Mouse (Mus musculus) embryonic facial prominence, embryonic 15.5 days (tissue): ENCODE measurements around the gene Rhbdd1. TPM values are rescaled to one million over a fixed set of nuclear protein-coding genes. Genes with fewer than 3 reads are reported as not detected.

ENCODE experiments used
- ATAC-seq: fragments of 200-750 bp; cut with Nextera tagmentation; 2 replicates; pipeline ENCODE4 v1.8.0; 2017; ENCODE audit warnings: low read depth, moderate TSS enrichment; ENCODE audit not compliant: insufficient number of reproducible peaks, low FRiP score, low TSS enrichment
- H3K27ac ChIP-seq: fragments of 300-500 bp; sonication (generic); replicated peaks from 2 replicates; pipeline ENCODE4 v1.5.1; 2015; ENCODE audit warnings: mild to moderate bottlenecking, inconsistent platforms
- H3K27me3 ChIP-seq: fragments of 300-500 bp; sonication (generic); 2 replicates; pipeline ENCODE4 v1.6.1; 2015; ENCODE audit warnings: inconsistent platforms
- H3K36me3 ChIP-seq: fragments of 300-500 bp; sonication (generic); 2 replicates; pipeline ENCODE4 v1.6.1; 2015; ENCODE audit warnings: mild to moderate bottlenecking, inconsistent platforms
- H3K4me1 ChIP-seq: fragments of 300-500 bp; sonication (generic); 2 replicates; pipeline ENCODE4 v1.6.1; 2015; ENCODE audit warnings: inconsistent platforms
- H3K4me2 ChIP-seq: fragments of 300-500 bp; sonication (generic); replicated peaks from 2 replicates; pipeline ENCODE4 v1.6.1; 2015; ENCODE audit warnings: mild to moderate bottlenecking, inconsistent platforms
- H3K4me3 ChIP-seq: fragments of 300-500 bp; sonication (generic); replicated peaks from 2 replicates; pipeline ENCODE4 v1.5.1; 2015; ENCODE audit warnings: mild to moderate bottlenecking, inconsistent platforms
- H3K9ac ChIP-seq: fragments of 300-500 bp; sonication (generic); 2 replicates; pipeline ENCODE4 v1.6.1; 2015; ENCODE audit warnings: inconsistent platforms
- H3K9me3 ChIP-seq: fragments of 300-500 bp; sonication (generic); replicated peaks from 2 replicates; pipeline ENCODE4 v1.6.1; 2016; ENCODE audit warnings: inconsistent platforms
- WGBS: fragments of 180-500 bp; shearing (Covaris S2); methylation state at CpG from one replicate; pipeline ENCODE4 v1.1.7; 2015; 5-methylcytosine and 5-hydroxymethylcytosine counted together
- polyA plus RNA-seq: library from polyadenylated mRNA; unstranded; fragments of >200 nt; fragmentation: Nextera tagmentation; extraction: Ambion mirVana; gene quantifications from 2 replicates; pipeline ENCODE4 v1.2.1, GENCODE M21; 2015

Rhbdd1 gene
- polyA plus RNA-seq, result 9.1 and 10.3 TPM in 2 replicates

- Histone ChIP-seq H3K27me3 (no peaks in the 10 kb centered on the region), H3K27ac (peak within 1 kb of the TSS; percentile 97), H3K9me3 (no peaks in the 10 kb centered on the region), H3K4me2 (peak within 1 kb of the TSS; percentile 66), H3K4me1 (peaks cover 4% of the 10 kb centered on the region; the same call in 1 of the 2 replicates), H3K4me3 (peak within 1 kb of the TSS; percentile 91), H3K9ac (peak within 1 kb of the TSS; percentile 92), H3K36me3 (no peaks in the 10 kb centered on the region)
- ATAC-seq, result peak; percentile 97
- WGBS, result 4% methylated on average over 47 of the region's 47 CpGs
These were observed at the start of gene Rhbdd1 for GRCm38 (mm10) chr1:82316111-82316745. Rhbdd1 (plus strand) TSS chr1:82316452.

GRCm38 (mm10) chr1:82267547-82267946, 48.7 kb upstream of the Rhbdd1 start:
- Histone ChIP-seq H3K4me2 (no peak overlapping the region), H3K27ac (no peak overlapping the region), H3K9ac (no peak overlapping the region), H3K4me1 (0 out of 2 replicates have a peak, but pooled peaks cover under 1% of the 10 kb centered on the region), H3K36me3 (0 out of 2 replicates have a peak, but pooled peaks cover 3% of the 10 kb centered on the region), H3K27me3 (no peaks in the 10 kb centered on the region), H3K9me3 (no peaks in the 10 kb centered on the region), H3K4me3 (no peak overlapping the region)
- no peak for ATAC-seq
- WGBS, result 50% methylated on average over 4 of the region's 4 CpGs

GRCm38 (mm10) chr1:82272231-82272630, 44.0 kb upstream of the Rhbdd1 start:
- ATAC-seq, result no peak
- peaks cover 7% of the 10 kb centered on the region; the same call in 1 of the 2 replicates for H3K36me3 ChIP-seq
- peaks cover 13% of the 10 kb centered on the region; the same call in 1 of the 2 replicates for H3K4me1 ChIP-seq
- no peaks in the 10 kb centered on the region for H3K9me3 ChIP-seq
- H3K9ac ChIP-seq, result no peak overlapping the region
- H3K27ac ChIP-seq, result no peak overlapping the region
- H3K4me2 ChIP-seq, result no peak overlapping the region
- no peak overlapping the region for H3K4me3 ChIP-seq
- no peaks in the 10 kb centered on the region for H3K27me3 ChIP-seq
- 68% methylated on average over 5 of the region's 5 CpGs for WGBS

GRCm38 (mm10) chr1:82273529-82273928, 42.7 kb upstream of the Rhbdd1 start:
- H3K4me2 ChIP-seq, result no peak overlapping the region
- H3K9ac ChIP-seq, result no peak overlapping the region
- no peak overlapping the region for H3K27ac ChIP-seq
- no peak overlapping the region for H3K4me3 ChIP-seq
- ATAC-seq, result no peak
- peaks cover 13% of the 10 kb centered on the region; the same call in 1 of the 2 replicates for H3K4me1 ChIP-seq
- H3K27me3 ChIP-seq, result no peaks in the 10 kb centered on the region
- H3K9me3 ChIP-seq, result no peaks in the 10 kb centered on the region
- peaks cover 17% of the 10 kb centered on the region for H3K36me3 ChIP-seq
- 37% methylated on average over 6 of the region's 6 CpGs for WGBS

GRCm38 (mm10) chr1:82274361-82274760, 41.9 kb upstream of the Rhbdd1 start:
- H3K36me3 ChIP-seq, result peaks cover 18% of the 10 kb centered on the region
- no peak for ATAC-seq
- peaks cover 13% of the 10 kb centered on the region; the same call in 1 of the 2 replicates for H3K4me1 ChIP-seq
- H3K9me3 ChIP-seq, result no peaks in the 10 kb centered on the region
- H3K4me3 ChIP-seq, result no peak overlapping the region
- no peak overlapping the region for H3K9ac ChIP-seq
- 35% methylated on average over 1 of the region's 1 CpGs for WGBS
- H3K27me3 ChIP-seq, result no peaks in the 10 kb centered on the region
- H3K27ac ChIP-seq, result no peak overlapping the region
- H3K4me2 ChIP-seq, result no peak overlapping the region

GRCm38 (mm10) chr1:82279768-82280167, 36.5 kb upstream of the Rhbdd1 start:
- no peak for ATAC-seq
- Histone ChIP-seq H3K27ac (no peak overlapping the region), H3K9me3 (no peaks in the 10 kb centered on the region), H3K36me3 (peaks cover 18% of the 10 kb centered on the region), H3K27me3 (no peaks in the 10 kb centered on the region), H3K9ac (no peak overlapping the region), H3K4me2 (no peak overlapping the region), H3K4me1 (peaks cover 14% of the 10 kb centered on the region), H3K4me3 (no peak overlapping the region)
- WGBS, result 70% methylated on average over 1 of the region's 1 CpGs

GRCm38 (mm10) chr1:82281823-82282222, 34.4 kb upstream of the Rhbdd1 start:
- H3K9me3 ChIP-seq, result no peaks in the 10 kb centered on the region
- no peaks in the 10 kb centered on the region for H3K27me3 ChIP-seq
- 76% methylated on average over 6 of the region's 6 CpGs for WGBS
- peaks cover 15% of the 10 kb centered on the region for H3K36me3 ChIP-seq
- H3K4me2 ChIP-seq, result no peak overlapping the region
- no peak overlapping the region for H3K9ac ChIP-seq
- H3K27ac ChIP-seq, result no peak overlapping the region
- ATAC-seq, result no peak
- H3K4me3 ChIP-seq, result no peak overlapping the region
- H3K4me1 ChIP-seq, result peaks cover 11% of the 10 kb centered on the region

- peak overlapping the region; percentile 95 for H3K27ac ChIP-seq
- 1% methylated on average over 35 of the region's 35 CpGs for WGBS
- H3K4me1 ChIP-seq, result peaks cover 24% of the 10 kb centered on the region
- no peaks in the 10 kb centered on the region for H3K9me3 ChIP-seq
- peak overlapping the region; percentile 69 for H3K4me2 ChIP-seq
- H3K4me3 ChIP-seq, result peak overlapping the region; percentile 63
- peaks cover 9% of the 10 kb centered on the region for H3K36me3 ChIP-seq
- peak; percentile 97 for ATAC-seq
- H3K27me3 ChIP-seq, result no peaks in the 10 kb centered on the region
- H3K9ac ChIP-seq, result peak overlapping the region; percentile 50
These were observed 33.1 kb upstream of the Rhbdd1 start for GRCm38 (mm10) chr1:82282992-82283611.

GRCm38 (mm10) chr1:82283901-82284301, 32.4 kb upstream of the Rhbdd1 start:
- no peak for ATAC-seq
- WGBS, result 5% methylated on average over 1 of the region's 1 CpGs
- no peaks in the 10 kb centered on the region for H3K27me3 ChIP-seq
- peak overlapping the region; percentile 69 for H3K4me2 ChIP-seq
- H3K9me3 ChIP-seq, result no peaks in the 10 kb centered on the region
- H3K27ac ChIP-seq, result peak overlapping the region; percentile 95
- H3K4me1 ChIP-seq, result peaks cover 32% of the 10 kb centered on the region
- H3K36me3 ChIP-seq, result peaks cover 10% of the 10 kb centered on the region; the same call in 1 of the 2 replicates
- H3K4me3 ChIP-seq, result peak overlapping the region; percentile 63
- peak overlapping the region; percentile 50; the same call in 1 of the 2 replicates for H3K9ac ChIP-seq

GRCm38 (mm10) chr1:82284403-82284802, 31.8 kb upstream of the Rhbdd1 start:
- ATAC-seq, result no peak
- H3K4me1 ChIP-seq, result peaks cover 37% of the 10 kb centered on the region
- no peaks in the 10 kb centered on the region for H3K27me3 ChIP-seq
- 10% methylated on average over 4 of the region's 4 CpGs for WGBS
- H3K4me3 ChIP-seq, result peak overlapping the region; percentile 63
- no peak overlapping the region for H3K9ac ChIP-seq
- H3K9me3 ChIP-seq, result no peaks in the 10 kb centered on the region
- H3K4me2 ChIP-seq, result peak overlapping the region; percentile 69
- peaks cover 10% of the 10 kb centered on the region; the same call in 1 of the 2 replicates for H3K36me3 ChIP-seq
- peak overlapping the region; percentile 95 for H3K27ac ChIP-seq

GRCm38 (mm10) chr1:82285461-82286189, 30.6 kb upstream of the Rhbdd1 start:
- peak overlapping the region; percentile 73 for H3K27ac ChIP-seq
- no peaks in the 10 kb centered on the region for H3K27me3 ChIP-seq
- H3K9ac ChIP-seq, result peak overlapping the region; percentile 51
- WGBS, result 16% methylated on average over 5 of the region's 5 CpGs
- H3K9me3 ChIP-seq, result no peaks in the 10 kb centered on the region
- H3K4me1 ChIP-seq, result peaks cover 43% of the 10 kb centered on the region
- H3K36me3 ChIP-seq, result peaks cover 10% of the 10 kb centered on the region; the same call in 1 of the 2 replicates
- H3K4me3 ChIP-seq, result peak overlapping the region; percentile 63
- no peak for ATAC-seq
- peak overlapping the region; percentile 69 for H3K4me2 ChIP-seq
